Mouse (Mus musculus) layer of hippocampus, adult 18-20 months (tissue): ENCODE measurements around the gene Psg16. TPM values are rescaled to one million over a fixed set of nuclear protein-coding genes. Genes with fewer than 3 reads are reported as not detected.
"Not testable (repeated sequence)": the region's sequence is repeated elsewhere in the genome, so short reads cannot be mapped to it uniquely, and the experiment has no call there.

Source experiments
- DNase-seq, 2 experiments: peaks; one replicate each; pipeline ENCODE4 v3.0.0; 2022; ENCODE audit warnings: low spot score in 2 of 2
- total RNA-seq, 2 experiments: library from RNA; stranded (reverse); gene quantifications; 2 replicates each; pipeline ENCODE4 v1.2.3; 2021

The Psg16 gene
- total RNA-seq, 2 experiments from 2014 or later = 3.0 to 5.0 TPM

- no peak for DNase-seq
Measured at GRCm38 (mm10) chr7:17055287-17055946, 18.4 kb upstream of the Psg16 start.

- DNase-seq = peak; percentile 85 to 94
Measured at GRCm38 (mm10) chr7:17056081-17056581, 17.7 kb upstream of the Psg16 start.

- peak in 1 of 2 experiments; percentile 57 for DNase-seq
Measured at GRCm38 (mm10) chr7:17056601-17057523, 17.0 kb upstream of the Psg16 start.

- peak; percentile 61 to 88 for DNase-seq
Measured at GRCm38 (mm10) chr7:17058071-17058689, 15.7 kb upstream of the Psg16 start.

GRCm38 (mm10) chr7:17058816-17059462, 14.9 kb upstream of the Psg16 start:
- DNase-seq = peak in 1 of 2 experiments; percentile 58

- DNase-seq = no peak
Measured at GRCm38 (mm10) chr7:17059463-17059844, 14.4 kb upstream of the Psg16 start.

- DNase-seq = peak; percentile 73 to 94
Measured at GRCm38 (mm10) chr7:17060031-17060781, 13.6 kb upstream of the Psg16 start.

- peak in 1 of 2 experiments; percentile 70 for DNase-seq
Measured at GRCm38 (mm10) chr7:17060782-17061605, 12.8 kb upstream of the Psg16 start.

GRCm38 (mm10) chr7:17062389-17062788, 11.5 kb upstream of the Psg16 start, which contains the start of gene Hif3a:
Hif3a (minus strand) TSS chr7:17062427.
- peak in 1 of 2 experiments; percentile 65 for DNase-seq

GRCm38 (mm10) chr7:17062845-17063244, 11.0 kb upstream of the Psg16 start:
- no peak for DNase-seq

- no peak for DNase-seq
Measured at GRCm38 (mm10) chr7:17065620-17066019, 8.2 kb upstream of the Psg16 start.

GRCm38 (mm10) chr7:17066412-17066811, 7.4 kb upstream of the Psg16 start:
- DNase-seq = peak; percentile 74 to 93

- DNase-seq = no peak
Measured at GRCm38 (mm10) chr7:17067000-17067399, 6.8 kb upstream of the Psg16 start.

GRCm38 (mm10) chr7:17067651-17068050, 6.2 kb upstream of the Psg16 start:
- DNase-seq = not testable (repeated sequence)

- no peak for DNase-seq
Measured at GRCm38 (mm10) chr7:17073513-17073903, 332 bp upstream of the Psg16 start.

- no peak for DNase-seq
Measured at GRCm38 (mm10) chr7:17076542-17076941, 2.7 kb downstream of the Psg16 start.

- no peak for DNase-seq
Measured at GRCm38 (mm10) chr7:17078076-17078654, 4.3 kb downstream of the Psg16 start.

GRCm38 (mm10) chr7:17082766-17083165, 8.9 kb downstream of the Psg16 start:
- no peak for DNase-seq

GRCm38 (mm10) chr7:17087731-17088130, 13.9 kb downstream of the Psg16 start:
- no peak for DNase-seq
